Mouse (Mus musculus) adrenal gland, adult 8-10 months (tissue): Measurements from ENCODE around the gene Pea15a. TPM values are rescaled to one million over a fixed set of nuclear protein-coding genes. Genes with fewer than 3 reads are reported as not detected.

Source experiments
- DNase-seq: peaks from one replicate; pipeline ENCODE4 v3.0.0; 2022
- total RNA-seq, 4 experiments: library from RNA; stranded (reverse); gene quantifications; 2 replicates each; pipeline ENCODE4 v1.2.4; 2022

The Pea15a gene
- total RNA-seq, 4 experiments from 2014 or later, result 48.4 to 89.7 (median 63.1) TPM

GRCm38 (mm10) chr1:172177791-172178190 is 28.8 kb downstream of the Pea15a start:
- no peak for DNase-seq

DNA sequence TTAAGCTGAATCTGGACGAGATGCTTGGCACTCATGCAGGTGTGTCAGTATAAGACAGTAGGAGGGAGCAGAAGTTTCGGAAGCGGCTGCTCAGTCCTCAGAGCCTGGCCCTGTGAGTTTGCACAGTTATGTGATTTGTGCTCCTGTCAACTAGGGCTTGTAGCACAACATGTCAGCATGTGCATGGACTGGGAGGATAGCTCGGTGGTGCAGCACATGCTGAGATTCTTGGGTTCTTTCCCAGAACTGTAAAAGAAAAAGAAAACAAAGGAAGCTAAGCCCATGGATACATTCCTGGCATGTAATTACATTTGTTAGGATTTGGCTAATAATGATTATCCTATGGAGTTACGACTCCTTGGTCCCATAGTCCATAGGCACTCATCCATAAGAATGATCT is 33.4 kb downstream of the Pea15a start:
- DNase-seq, result no peak

GRCm38 (mm10) chr1:172172381-172172780 is 34.2 kb downstream of the Pea15a start:
- peak; percentile 25 for DNase-seq

- DNase-seq, result no peak
These were observed 36.8 kb downstream of the Pea15a start for GRCm38 (mm10) chr1:172169809-172170208.

DNA sequence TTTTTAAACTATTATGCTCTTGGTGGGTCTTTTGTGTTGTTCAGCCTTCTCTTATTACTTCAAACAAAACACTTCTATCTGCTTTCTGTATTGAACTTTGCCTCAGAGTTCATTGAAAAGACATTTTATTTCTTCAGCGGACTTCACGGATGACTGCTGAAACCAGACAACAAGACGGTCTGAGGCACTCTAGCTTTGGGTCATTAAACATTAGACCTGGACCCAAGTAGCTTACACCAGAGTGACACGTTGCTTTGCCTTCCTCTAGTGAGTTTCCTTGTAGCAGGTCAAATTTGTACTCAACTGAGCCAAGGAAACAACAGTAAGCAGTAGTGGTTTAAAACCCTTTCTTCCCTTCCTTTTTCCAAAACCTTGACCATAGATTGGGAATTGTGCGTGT is 38.7 kb downstream of the Pea15a start:
- no peak for DNase-seq

DNA sequence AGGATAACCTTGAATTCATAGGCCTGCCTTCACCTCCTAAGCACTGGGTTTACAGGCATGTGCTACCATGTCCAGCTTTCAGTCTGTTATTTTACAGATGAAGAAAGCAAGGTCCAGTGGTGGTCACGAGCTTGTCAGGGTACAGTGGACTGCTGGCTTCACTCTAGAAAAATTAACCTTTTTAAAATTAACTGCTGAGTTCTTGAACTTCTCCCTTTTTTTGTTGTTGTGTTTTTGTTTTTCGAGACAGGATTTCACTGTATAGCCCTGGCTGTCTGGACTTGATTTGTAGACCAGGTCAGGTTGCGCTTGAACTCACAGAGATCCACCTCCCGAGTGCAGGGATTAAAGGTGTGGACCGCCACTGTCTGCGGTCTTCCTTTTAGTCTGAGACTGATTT is 43.6 kb downstream of the Pea15a start:
- DNase-seq, result no peak

- DNase-seq, result no peak
These were observed 44.6 kb downstream of the Pea15a start for GRCm38 (mm10) chr1:172162009-172162408.

GRCm38 (mm10) chr1:172160508-172160907 is 46.1 kb downstream of the Pea15a start:
- no peak for DNase-seq

GRCm38 (mm10) chr1:172159970-172160369 is 46.6 kb downstream of the Pea15a start:
- no peak for DNase-seq

- no peak for DNase-seq
These were observed 51.1 kb downstream of the Pea15a start for GRCm38 (mm10) chr1:172155518-172155917.

DNA sequence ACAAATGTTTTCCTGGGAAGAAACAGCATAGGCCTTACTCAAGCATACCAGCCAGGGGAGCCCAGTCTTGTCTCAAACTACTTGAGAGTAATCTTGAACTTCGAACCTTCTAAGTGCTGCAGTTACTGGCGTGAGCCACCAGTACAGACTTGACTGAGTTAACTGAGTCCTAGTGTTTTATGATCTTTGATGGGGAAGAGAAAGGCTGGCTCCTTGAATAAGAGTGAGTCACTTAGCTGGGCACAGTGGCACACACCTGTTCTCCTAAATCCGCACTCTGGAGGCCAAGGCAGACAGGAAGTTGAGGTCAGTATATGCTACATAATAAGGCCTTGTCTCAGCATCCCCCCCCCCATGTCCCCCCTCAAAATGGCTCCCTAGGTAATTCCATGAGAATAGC is 52.1 kb downstream of the Pea15a start:
- no peak for DNase-seq

DNA sequence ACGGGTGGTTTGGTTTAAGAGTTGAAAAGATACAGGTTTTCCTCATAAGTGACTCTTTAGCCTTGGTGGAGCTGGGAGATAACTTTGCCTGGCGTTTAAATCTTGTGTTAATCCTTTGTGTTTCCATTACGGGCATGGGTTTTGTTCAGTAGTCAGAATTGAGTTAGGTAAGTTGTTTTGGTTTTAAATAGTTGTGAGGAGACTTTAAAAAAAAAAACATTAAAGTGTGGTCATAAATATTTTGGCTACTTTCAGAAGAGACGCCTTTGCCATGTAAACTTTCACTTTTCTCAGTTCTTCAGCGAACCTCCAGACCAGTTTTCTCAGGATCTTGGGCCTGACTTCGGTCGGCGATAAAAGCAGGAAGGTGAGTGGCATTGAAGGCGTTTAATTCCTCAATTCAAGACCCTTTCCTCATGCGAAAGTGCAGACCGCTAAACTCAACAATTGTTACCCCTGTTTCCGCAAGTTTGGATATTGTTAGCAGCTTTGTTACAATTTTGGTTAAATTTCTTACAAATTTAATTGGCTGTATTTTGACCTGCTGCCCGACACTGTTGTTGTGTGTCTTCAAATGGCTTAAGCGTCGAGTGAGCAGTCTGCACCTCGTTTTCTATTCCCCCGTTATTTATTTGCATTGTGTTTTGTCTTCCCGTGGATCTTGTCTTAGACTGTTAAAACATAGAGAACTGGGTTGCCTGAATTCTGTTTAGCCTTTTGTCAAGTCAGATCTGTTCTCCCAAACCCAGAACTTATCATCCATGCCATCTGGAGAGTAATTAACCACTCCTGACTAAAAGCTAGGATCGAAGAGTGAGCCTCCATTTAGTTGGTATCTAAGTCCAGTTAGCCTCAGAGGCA is 57.4 kb downstream of the Pea15a start:
- DNase-seq, result no peak

DNA sequence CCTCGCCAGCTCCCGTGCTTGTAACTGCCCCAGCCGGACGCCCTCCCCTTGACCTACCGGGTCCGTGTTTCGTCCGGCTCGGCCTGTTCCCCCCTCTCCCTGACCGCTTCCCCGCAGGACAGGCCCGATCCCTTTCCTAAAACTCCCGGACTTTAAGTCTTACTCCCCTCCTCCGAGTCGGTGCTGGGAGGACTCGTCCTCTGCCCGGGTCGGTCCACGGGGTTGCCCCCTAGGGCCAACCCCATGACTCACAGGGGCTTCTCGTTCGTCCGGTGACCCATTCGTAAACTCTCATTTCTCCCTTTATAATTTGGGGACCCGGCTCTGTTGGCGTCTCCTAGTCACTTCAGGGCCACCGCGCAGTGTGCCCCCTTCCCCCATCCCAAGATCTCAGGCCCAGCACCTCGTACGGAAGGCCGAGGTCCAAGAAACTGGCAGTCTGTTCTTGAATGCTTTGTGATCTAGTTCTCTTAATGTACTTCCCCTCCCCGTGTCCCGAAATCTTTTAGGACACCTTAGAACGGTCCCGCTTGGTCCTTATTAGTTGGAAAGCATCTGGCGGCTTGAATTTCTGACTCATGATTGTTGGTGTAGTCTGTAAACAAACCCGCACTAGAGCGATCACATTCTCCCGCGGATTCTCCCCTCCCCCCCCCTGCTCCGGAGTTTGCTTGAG is 58.2 kb downstream of the Pea15a start:
- DNase-seq, result no peak

DNA sequence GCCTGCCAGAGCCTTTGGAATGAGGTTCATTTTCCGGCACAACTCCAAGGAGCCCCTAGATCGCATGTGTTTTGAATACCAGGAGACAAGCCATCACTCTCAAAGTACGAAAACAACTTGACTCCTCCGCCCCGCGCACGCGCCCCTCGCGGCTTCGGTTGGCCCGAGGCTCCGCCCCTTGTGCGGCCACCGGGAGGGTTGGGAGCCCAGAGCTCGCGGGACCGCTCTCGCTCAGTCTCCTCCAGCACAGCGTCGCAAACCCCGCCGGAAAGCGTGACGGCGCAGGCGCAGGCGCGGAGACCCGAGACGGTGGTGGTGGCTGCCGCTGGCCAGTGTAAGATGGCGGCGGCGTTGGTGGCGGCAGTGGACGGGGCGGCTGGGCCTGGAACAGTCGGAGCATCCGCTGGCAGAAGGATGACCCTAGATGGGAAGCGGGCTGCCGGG is 58.7 kb downstream of the Pea15a start, which contains the start of gene Dcaf8:
TSS of gene Dcaf8 (plus strand) at position 250 of the 444 bp plus-strand sequence.
- peak; percentile 97 for DNase-seq

Other genes with a start within 250 kb of the Pea15a start
- 1 to 10 TPM; 4.8 to 7.7 (median 5.1) TPM for gene Vangl2, start 178.4 kb downstream of the Pea15a start, total RNA-seq
- gene Nhlh1, start 149.2 kb downstream of the Pea15a start, total RNA-seq, result not detected
- 100 to 1,000 TPM; 180 to 214 (median 195) TPM for gene Copa, start 124.3 kb downstream of the Pea15a start, total RNA-seq
- 100 to 1,000 TPM; 110 to 135 (median 124) TPM for gene Ncstn, start 124.0 kb downstream of the Pea15a start, total RNA-seq
- 100 to 1,000 TPM in 3 of 4 experiments, 10 to 100 TPM in 1; 99.8 to 153 (median 120) TPM for gene Pex19, start 80.0 kb downstream of the Pea15a start, total RNA-seq
- gene Dcaf8, start 58.7 kb downstream of the Pea15a start, total RNA-seq, result 100 to 1,000 TPM; 141 to 189 (median 156) TPM
- under 1 TPM in 3 of 4 experiments, not detected in 1; 0.21 to 0.30 (median 0.29) TPM for gene Casq1, start 13.1 kb upstream of the Pea15a start, total RNA-seq
- 1 to 10 TPM in 2 of 4 experiments, under 1 TPM in 2; 0.12 to 1.1 (median 0.76) TPM for gene Atp1a4, start 51.6 kb upstream of the Pea15a start, total RNA-seq
- 10 to 100 TPM; 32.7 to 37.0 (median 35.8) TPM for gene Igsf8, start 54.8 kb upstream of the Pea15a start, total RNA-seq
- 100 to 1,000 TPM in 1 of 4 experiments, 10 to 100 TPM in 3; 34.9 to 107 (median 92.5) TPM for gene Atp1a2, start 91.3 kb upstream of the Pea15a start, total RNA-seq
- gene Kcnj9, start 122.5 kb upstream of the Pea15a start, total RNA-seq, result under 1 TPM; 0.10 to 0.95 (median 0.48) TPM
- gene Kcnj10, start 134.4 kb upstream of the Pea15a start, total RNA-seq, result 1 to 10 TPM; 1.0 to 2.6 (median 1.7) TPM
- 10 to 100 TPM; 11.1 to 13.2 (median 11.8) TPM for gene Pigm, start 169.7 kb upstream of the Pea15a start, total RNA-seq